ENCODE assay signal across 7 mouse cellular contexts in genomic region chr15:100598883-100599275, GRCm38 (mm10). TPM values are rescaled to one million over a fixed set of nuclear protein-coding genes. Genes with fewer than 3 reads are reported as not detected.
DNase-seq lines count a peak whose midpoint lies in the region; ATAC-seq lines count a peak whose summit lies in the region.

No protein-coding gene starts in this region.

- peak; percentile 43 to 50 for DNase-seq in B cell, adult 2 months
- DNase-seq in ES-CJ7 (ENCODE audit: low read depth, low spot score): peak; percentile 32
- peak; percentile 66 for DNase-seq in embryo, embryonic 10.5 days (ENCODE audit: low spot score)
- peak; percentile 85 for DNase-seq in lung, postnatal 10 days
- peak; percentile 48 for DNase-seq in right cerebral cortex, adult 18-20 months

- H3K4me2 ChIP-seq in heart, embryonic 12.5 days: peak overlapping the region; percentile 99
- H3K4me2 ChIP-seq in kidney, embryonic 16.5 days (replicated peaks; ENCODE audit: low read depth, low read length): peak overlapping the region; percentile 89

- peak overlapping the region; percentile 81 for H3K9ac ChIP-seq in heart, embryonic 12.5 days
- peak overlapping the region; percentile 94 for H3K9ac ChIP-seq in kidney, embryonic 16.5 days (replicated peaks; ENCODE audit: low read length)

- peak overlapping the region; percentile 67 for H3K4me3 ChIP-seq in heart, embryonic 12.5 days
- peak overlapping the region; percentile 84 for H3K4me3 ChIP-seq in kidney, embryonic 16.5 days (ENCODE audit: low read length)

- peaks cover 8% of the 10 kb centered on the region for H3K4me1 ChIP-seq in heart, embryonic 12.5 days (replicated peaks)
- peaks cover 28% of the 10 kb centered on the region for H3K4me1 ChIP-seq in kidney, embryonic 16.5 days (ENCODE audit: insufficient read depth, low read length)

- WGBS in heart, embryonic 12.5 days: 1% methylated on average over 12 of the region's 12 CpGs
- under 1% methylated on average over 12 of the region's 12 CpGs for WGBS in kidney, embryonic 16.5 days

- peaks cover 27% of the 10 kb centered on the region for H3K27me3 ChIP-seq in heart, embryonic 12.5 days (replicated peaks)
- H3K27me3 ChIP-seq in kidney, embryonic 16.5 days (ENCODE audit: insufficient read depth, low read length): 0 out of 2 replicates have a peak, but pooled peaks cover 4% of the 10 kb centered on the region

- H3K27ac ChIP-seq in heart, embryonic 12.5 days (ENCODE audit: poor library complexity, severe bottlenecking): no peak overlapping the region; the same call in 1 of the 2 replicates
- H3K27ac ChIP-seq in kidney, embryonic 16.5 days (ENCODE audit: low read length): peak overlapping the region; percentile 81; the same call in 1 of the 2 replicates

- H3K9me3 ChIP-seq in heart, embryonic 12.5 days (replicated peaks): no peaks in the 10 kb centered on the region
- no peaks in the 10 kb centered on the region for H3K9me3 ChIP-seq in kidney, embryonic 16.5 days (ENCODE audit: low read length)

- H3K36me3 ChIP-seq in heart, embryonic 12.5 days: no peaks in the 10 kb centered on the region
- no peaks in the 10 kb centered on the region for H3K36me3 ChIP-seq in kidney, embryonic 16.5 days (ENCODE audit: insufficient read depth, low read length)

- no peak for ATAC-seq in heart, embryonic 12.5 days (ENCODE audit: insufficient number of reproducible peaks, low FRiP score)
- no peak for ATAC-seq in kidney, embryonic 16.5 days (ENCODE audit: low FRiP score, low TSS enrichment)

RNA-seq across cellular contexts. Expression of gene Pou6f1, which starts 0.9 kb away (rescaled TPM):
- 4.7 and 5.4 TPM in 2 replicates for polyA plus RNA-seq in heart, embryonic 12.5 days (2016; fragmentation: Nextera tagmentation; extraction: Ambion mirVana)
- polyA plus RNA-seq in kidney, embryonic 16.5 days (2015; fragmentation: Nextera tagmentation; extraction: Ambion mirVana): 10.1 and 10.2 TPM in 2 replicates

RNA-seq across cellular contexts. Expression of gene Dazap2, which starts 16.3 kb away (rescaled TPM):
- 193 and 200 TPM in 2 replicates for polyA plus RNA-seq in heart, embryonic 12.5 days (2016; fragmentation: Nextera tagmentation; extraction: Ambion mirVana)
- polyA plus RNA-seq in kidney, embryonic 16.5 days (2015; fragmentation: Nextera tagmentation; extraction: Ambion mirVana): 262 and 290 TPM in 2 replicates

RNA-seq across cellular contexts. Expression of gene Smagp, which starts 37.9 kb away (rescaled TPM):
- polyA plus RNA-seq in heart, embryonic 12.5 days (2016; fragmentation: Nextera tagmentation; extraction: Ambion mirVana): 15.0 and 18.0 TPM in 2 replicates
- polyA plus RNA-seq in kidney, embryonic 16.5 days (2015; fragmentation: Nextera tagmentation; extraction: Ambion mirVana): 41.6 and 45.4 TPM in 2 replicates

RNA-seq across cellular contexts. Expression of gene Tfcp2, which starts 47.1 kb away (rescaled TPM):
- polyA plus RNA-seq in heart, embryonic 12.5 days (2016; fragmentation: Nextera tagmentation; extraction: Ambion mirVana): 23.7 and 24.5 TPM in 2 replicates
- 37.5 and 37.8 TPM in 2 replicates for polyA plus RNA-seq in kidney, embryonic 16.5 days (2015; fragmentation: Nextera tagmentation; extraction: Ambion mirVana)

Comparison
In these comparisons a context has a peak if more than half of its experiments do, and no peak if none do; other contexts are left out.
1. DNase-seq: peak in every context shown above with its lines; median percentile 85 in lung, postnatal 10 days; 66 in embryo, embryonic 10.5 days; 48 in right cerebral cortex, adult 18-20 months; 46 in B cell, adult 2 months; 32 in ES-CJ7.